Mouse (Mus musculus) C2C12 (cell line): ENCODE measurements at regions not wholly inside any gene's neighbourhood (a gene's known extent, or its start where the extent isn't known, plus 50 kb on each side); places are given as distances from the start of the nearest gene placed in this dataset.

Experiments
- CTCF ChIP-seq: IDR thresholded peaks from one replicate; pipeline ENCODE4 v1.5.1; 2011; ENCODE audit not compliant: control insufficient read depth, insufficient read depth, insufficient read length
- MYOD1 ChIP-seq: IDR thresholded peaks from one replicate; pipeline ENCODE4 v1.6.1; 2011; ENCODE audit warnings: low read depth; ENCODE audit not compliant: control insufficient read depth, insufficient read length

DNA sequence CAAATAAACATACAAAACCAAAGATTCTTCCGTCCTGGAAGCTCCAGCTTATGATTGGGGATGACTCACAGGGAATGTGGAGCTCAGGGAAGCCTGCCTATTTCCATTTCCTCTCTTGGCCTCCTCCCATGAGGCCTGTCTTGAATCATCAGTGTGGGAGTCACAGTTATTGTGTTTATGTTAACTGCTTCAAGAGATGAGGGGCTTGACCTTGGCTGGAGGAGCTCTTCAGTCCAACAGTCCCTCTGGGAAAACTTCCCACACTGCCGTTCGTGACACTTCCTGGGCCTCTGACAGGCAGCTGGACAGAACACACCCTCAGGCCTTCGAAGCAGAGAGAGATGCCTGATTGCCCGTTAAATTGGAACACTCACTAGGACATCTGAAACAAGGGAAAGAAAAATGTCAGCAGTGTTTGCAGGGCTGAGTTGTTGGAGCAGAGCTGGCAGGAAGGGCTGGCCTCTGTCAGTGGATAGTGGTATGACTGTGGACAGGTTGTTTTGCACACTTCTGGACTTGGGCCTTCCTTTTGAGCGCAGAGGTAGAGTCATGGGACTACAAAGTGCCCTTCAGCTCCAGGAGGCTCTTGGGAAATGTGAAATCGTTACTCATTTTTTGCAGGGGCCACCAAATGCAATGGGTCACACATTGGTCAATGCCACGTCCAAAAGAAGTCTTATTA lies 2105.5 kb upstream of the Lrrc6 start:
- TF ChIP-seq CTCF (no peak), MYOD1 (no peak)
